Mouse (Mus musculus): ENCODE measurements around the gene Isg15.
"Not testable (repeated sequence)": the region's sequence is repeated elsewhere in the genome, so short reads cannot be mapped to it uniquely, and the experiment has no call there.

The Isg15 gene

DNA sequence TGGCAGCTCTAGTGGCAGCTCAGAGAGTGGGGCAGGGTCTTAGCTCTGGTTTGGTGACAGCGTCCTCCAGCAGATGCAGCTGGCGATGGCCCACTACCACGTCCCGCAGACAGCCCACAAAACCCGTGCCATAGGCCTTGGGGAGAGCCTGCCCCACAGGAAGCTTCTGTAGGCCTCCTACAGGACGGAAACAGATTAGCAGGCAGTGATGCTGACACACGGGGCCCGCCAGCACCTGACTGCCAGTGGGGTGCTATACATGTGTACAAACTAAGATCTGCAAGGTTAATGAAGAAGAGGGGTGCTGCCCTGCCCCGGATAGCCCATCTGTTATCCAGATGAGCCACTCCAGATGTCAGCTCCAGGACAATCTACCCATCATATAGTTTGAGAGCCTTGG, 34.1 kb downstream of the Isg15 start:
- DNase-seq (ENCODE audit: low spot score in 2 of 2), result no peak

DNA sequence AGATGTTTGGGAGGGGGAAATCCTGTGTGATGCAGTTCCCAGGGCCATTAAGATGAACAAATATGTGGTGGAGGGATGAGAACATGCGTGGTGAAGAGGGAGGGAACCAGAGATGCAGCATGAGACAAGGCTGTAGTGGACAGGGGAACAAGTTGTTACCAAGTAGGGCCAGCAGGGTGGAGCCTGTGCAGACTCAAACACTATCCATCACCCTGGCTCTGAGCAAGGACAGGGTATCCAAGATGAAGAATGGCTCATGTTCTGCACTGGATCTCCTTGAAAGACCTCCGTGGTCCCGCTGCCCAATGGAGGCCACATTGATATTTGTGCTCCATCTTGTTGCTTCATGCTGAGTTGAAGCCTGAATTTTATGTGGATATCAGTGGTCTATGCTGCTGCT, 45.8 kb downstream of the Isg15 start:
- no peak for DNase-seq (ENCODE audit: low spot score in 2 of 2)

DNA sequence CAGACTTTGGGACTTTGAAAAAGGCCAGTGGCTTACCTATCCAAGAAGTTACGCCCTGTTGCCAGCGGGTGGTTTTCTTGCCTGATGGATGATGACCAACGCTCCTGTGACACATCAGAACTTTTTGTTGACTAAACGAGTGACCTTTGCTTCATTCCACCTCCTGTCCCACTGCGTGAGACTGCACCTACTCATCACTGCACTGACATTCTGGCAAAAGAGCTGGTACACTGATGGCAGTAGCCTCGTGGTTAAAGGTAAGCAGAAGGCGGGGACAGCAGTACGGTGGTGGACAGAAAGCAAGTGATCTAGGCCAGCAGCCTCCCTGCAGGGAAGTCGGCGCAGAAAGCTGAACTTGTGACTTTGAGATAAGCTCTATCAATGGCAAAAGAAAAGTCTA, 49.7 kb downstream of the Isg15 start:
- DNase-seq (ENCODE audit: low spot score in 2 of 2), result not testable (repeated sequence)
